Mouse (Mus musculus): ENCODE measurements at regions not wholly inside any gene's neighbourhood (a gene's known extent, or its start where the extent isn't known, plus 50 kb on each side); places are given as distances from the start of the nearest gene placed in this dataset.

GRCm38 (mm10) chr13:83716711-83717171 lies 212.9 kb downstream of the Mef2c start:
- DNase-seq (ENCODE audit: low read depth, low spot score) = no peak

GRCm38 (mm10) chr13:83717686-83718210 lies 213.9 kb downstream of the Mef2c start:
- no peak for DNase-seq (ENCODE audit: low read depth, low spot score)

- no peak for DNase-seq (ENCODE audit: low read depth, low spot score)
Observed at GRCm38 (mm10) chr13:83718431-83719410, 214.9 kb downstream of the Mef2c start.

GRCm38 (mm10) chr13:83719635-83720291 lies 215.9 kb downstream of the Mef2c start:
- DNase-seq (ENCODE audit: low read depth, low spot score) = no peak

GRCm38 (mm10) chr13:83720352-83720751 lies 216.5 kb downstream of the Mef2c start:
- no peak for DNase-seq (ENCODE audit: low read depth, low spot score)

- DNase-seq (ENCODE audit: low read depth, low spot score) = peak; percentile 75
Observed at GRCm38 (mm10) chr13:83720883-83721371, 217.1 kb downstream of the Mef2c start.

- DNase-seq (ENCODE audit: low read depth, low spot score) = peak; percentile 63
Observed at GRCm38 (mm10) chr13:83721563-83721962, 217.7 kb downstream of the Mef2c start.

GRCm38 (mm10) chr13:83722241-83722640 lies 218.4 kb downstream of the Mef2c start:
- no peak for DNase-seq (ENCODE audit: low read depth, low spot score)

- DNase-seq (ENCODE audit: low read depth, low spot score) = no peak
Observed at GRCm38 (mm10) chr13:83722791-83723190, 219.0 kb downstream of the Mef2c start.

GRCm38 (mm10) chr13:83723396-83723795 lies 219.6 kb downstream of the Mef2c start:
- DNase-seq (ENCODE audit: low read depth, low spot score) = no peak

- no peak for DNase-seq (ENCODE audit: low read depth, low spot score)
Observed at GRCm38 (mm10) chr13:83724196-83724595, 220.4 kb downstream of the Mef2c start.

- DNase-seq (ENCODE audit: low read depth, low spot score) = peak; percentile 80
Observed at GRCm38 (mm10) chr13:83724995-83725394, 221.2 kb downstream of the Mef2c start.

- DNase-seq (ENCODE audit: low read depth, low spot score) = no peak
Observed at GRCm38 (mm10) chr13:83725831-83726230, 222.0 kb downstream of the Mef2c start.

- no peak for DNase-seq (ENCODE audit: low read depth, low spot score)
Observed at GRCm38 (mm10) chr13:83726346-83726975, 222.6 kb downstream of the Mef2c start.

- DNase-seq (ENCODE audit: low read depth, low spot score) = peak; percentile 71
Observed at GRCm38 (mm10) chr13:83727051-83727765, 223.4 kb downstream of the Mef2c start.

- DNase-seq (ENCODE audit: low read depth, low spot score) = no peak
Observed at GRCm38 (mm10) chr13:83727766-83728395, 224.0 kb downstream of the Mef2c start.

GRCm38 (mm10) chr13:83728421-83729010 lies 224.7 kb downstream of the Mef2c start:
- no peak for DNase-seq (ENCODE audit: low read depth, low spot score)

- peak; percentile 91 for DNase-seq (ENCODE audit: low read depth, low spot score)
Observed at GRCm38 (mm10) chr13:83729331-83730009, 225.6 kb downstream of the Mef2c start.

- peak; percentile 35 for DNase-seq (ENCODE audit: low read depth, low spot score)
Observed at GRCm38 (mm10) chr13:83730155-83730712, 226.4 kb downstream of the Mef2c start.

All from ES-CJ7 (cell line).